Mouse (Mus musculus) kidney, adult 2 months (tissue): ENCODE data around the gene Dab1.

Experiments used
- CTCF ChIP-seq: fragments of 200-500 bp; conservative IDR thresholded peaks from 2 replicates; pipeline ENCODE4 v1.5.1; 2011; ENCODE audit warnings: low read depth, mild to moderate bottlenecking, control low read depth, low read length, moderate library complexity, mixed read lengths; ENCODE audit not compliant: insufficient read depth, insufficient read length
- POLR2A ChIP-seq: fragments of 200-500 bp; IDR thresholded peaks from one replicate; pipeline ENCODE4 v1.6.1; 2011; ENCODE audit warnings: low read depth, low read length, control low read depth

DNA sequence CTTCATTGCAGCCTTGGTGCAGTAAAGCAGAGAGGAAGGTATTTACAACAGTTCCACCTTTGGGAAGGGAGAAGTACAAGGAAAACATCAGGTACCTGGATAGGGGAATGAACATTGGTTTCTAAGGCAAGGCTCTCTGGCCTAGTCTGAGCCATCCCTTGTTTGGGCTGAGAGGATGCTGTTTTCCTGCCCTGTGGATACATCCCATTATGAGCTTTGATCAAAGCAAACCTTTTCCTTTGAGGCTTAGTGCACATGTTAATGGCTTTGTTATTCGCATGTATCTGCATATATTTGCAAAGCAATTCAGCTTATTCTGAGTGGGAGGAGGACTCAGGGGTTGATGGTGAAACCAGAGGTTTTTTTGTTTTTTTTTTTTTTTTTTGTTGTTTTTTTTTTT is 185.3 kb downstream of the Dab1 start:
- TF ChIP-seq POLR2A (no peak), CTCF (no peak)
